ENCODE assay signal across 18 mouse cellular contexts in genomic region chr11:43958976-43959315, GRCm38 (mm10). TPM values are rescaled to one million over a fixed set of nuclear protein-coding genes. Genes with fewer than 3 reads are reported as not detected.
DNase-seq lines count a peak whose midpoint lies in the region.
"Had no signal": no experiment of that assay in that cellular context is flagged by ENCODE, and none has a peak within 500 bp of the region (broad histone marks: within the 10 kb centered on the region; RNA-seq: fewer than 3 reads in every experiment).

No protein-coding gene starts in this region.

- peak; percentile 28 to 31 for DNase-seq in adrenal gland, postnatal 36 days
- DNase-seq in adrenal gland, postnatal 25 days = no peak
- peak; percentile 21 for DNase-seq in lung, postnatal 10 days
- no peak for DNase-seq in lung, postnatal 14 days
- peak; percentile 41 for DNase-seq in brain, adult 2 months (ENCODE audit: low read depth, low spot score)
- peak; percentile 16 for DNase-seq in skeletal muscle tissue, adult 2 months (ENCODE audit: low read depth, low spot score)
- DNase-seq in left cerebral cortex, adult 9 months (ENCODE audit: low spot score in 2 of 2) = no peak
- DNase-seq: cerebellum, adult 8-10 months; gastrocnemius, adult 2 months; gastrocnemius, postnatal 36 days; kidney, adult 11 months; kidney, postnatal 14 days; layer of hippocampus, adult 9-11 months; liver, embryonic 13.5 days; retina, postnatal 1 day; right cerebral cortex, postnatal 14 days had no signal

RNA-seq across cellular contexts. Expression of gene Adra1b, which starts 57.9 kb away (rescaled TPM):
- total RNA-seq in adrenal gland, postnatal 36 days (2021) = 1 to 10 TPM; 2.7 to 2.9 TPM
- 1.2 TPM in 2 replicates for total RNA-seq in adrenal gland, postnatal 25 days (2021)
- total RNA-seq: hematopoietic stem cell, adult 5-6 weeks; megakaryocyte progenitor cell, adult 5-6 weeks had no signal

Comparison
In these comparisons a context has a peak if more than half of its experiments do, and no peak if none do; other contexts are left out.
1. DNase-seq: peak in adrenal gland, postnatal 36 days (2 of 2), lung, postnatal 10 days (single experiment), brain, adult 2 months (single experiment) and skeletal muscle tissue, adult 2 months (single experiment); none in adrenal gland, postnatal 25 days (single experiment), lung, postnatal 14 days (single experiment) and left cerebral cortex, adult 9 months (0 of 2).